Mouse (Mus musculus): ENCODE data around the gene Ankrd11.
"Not testable (repeated sequence)": the region's sequence is repeated elsewhere in the genome, so short reads cannot be mapped to it uniquely, and the experiment has no call there.

The Ankrd11 gene

DNA sequence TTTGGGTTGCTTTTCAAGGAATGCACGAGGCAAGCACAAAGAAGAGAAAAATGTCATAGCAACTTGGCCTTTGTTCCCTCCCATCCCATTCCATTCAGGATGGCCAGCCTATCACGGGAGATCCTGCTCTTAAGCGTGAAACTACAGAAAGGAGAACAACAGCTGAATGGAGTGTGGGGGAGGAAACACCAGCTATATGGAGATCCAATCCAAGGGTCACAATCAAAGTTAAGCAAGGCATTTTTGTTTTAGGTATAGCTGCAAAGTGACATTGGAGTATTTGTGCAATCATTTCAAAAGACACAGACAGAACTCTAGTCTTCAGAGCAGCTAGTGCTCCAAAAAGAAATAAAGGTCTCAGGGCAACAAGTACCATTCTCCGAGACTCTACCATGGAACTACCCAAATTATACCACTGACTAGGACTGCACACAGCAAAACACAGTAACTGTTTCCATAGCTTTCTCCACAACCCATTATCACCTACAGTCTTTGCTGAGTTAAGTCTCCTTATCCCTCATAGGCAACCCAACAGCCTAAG lies 1.9 kb downstream of the Ankrd11 start:
- peak; percentile 52 for DNase-seq (ENCODE audit: low spot score)

DNA sequence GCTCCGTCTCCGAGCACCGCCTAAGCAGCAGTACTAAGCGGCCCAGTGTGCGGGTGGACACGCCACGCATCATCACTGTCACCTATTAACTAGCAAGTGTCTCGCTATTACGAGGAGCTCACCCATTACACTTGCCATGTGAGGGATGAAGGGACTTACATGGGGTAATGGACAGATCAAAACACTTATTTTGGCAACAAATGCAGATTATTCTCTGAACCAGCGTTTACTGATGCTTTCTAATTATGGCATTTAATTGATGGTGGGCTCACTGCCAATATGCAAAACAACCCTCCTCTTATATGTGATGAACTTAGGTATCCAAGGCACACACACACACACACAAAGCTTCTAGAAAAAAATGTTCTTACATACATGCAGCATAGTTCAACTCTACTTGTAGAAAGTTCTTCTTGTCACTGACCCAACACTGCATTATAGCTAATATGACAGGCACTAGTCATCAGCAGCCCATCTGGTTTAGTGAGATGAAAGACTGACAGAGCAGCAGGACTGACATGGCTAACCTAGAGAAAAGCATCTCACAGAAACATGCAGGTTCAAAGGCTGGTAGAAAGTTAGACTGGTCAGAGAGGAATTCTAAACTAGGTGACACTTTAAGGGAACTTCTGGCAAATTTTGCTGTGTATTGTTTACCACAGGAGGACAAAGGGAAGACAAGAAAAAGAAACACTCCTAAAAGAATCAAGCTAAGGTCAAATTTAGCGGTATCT lies 2.5 kb downstream of the Ankrd11 start:
- no peak for DNase-seq (ENCODE audit: low spot score)

DNA sequence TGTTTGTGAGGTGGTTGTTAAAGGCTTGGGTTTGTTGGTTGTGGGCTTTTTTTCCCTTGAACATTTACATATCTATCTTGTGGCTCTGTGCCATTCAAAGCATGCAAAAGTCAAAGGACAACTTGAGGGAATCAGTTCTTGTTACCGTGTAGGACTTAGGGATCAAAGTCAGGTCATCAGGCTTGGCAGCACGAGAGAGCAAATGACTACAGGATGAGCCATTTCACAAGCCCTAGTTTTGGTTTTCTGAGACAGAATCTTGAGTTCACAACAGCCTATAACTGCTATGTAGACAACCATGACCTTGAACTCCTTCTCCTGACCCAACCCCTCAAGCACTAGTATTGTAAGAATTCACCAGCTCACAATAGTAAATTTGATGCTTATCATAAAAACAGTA lies 3.7 kb downstream of the Ankrd11 start:
- DNase-seq (ENCODE audit: low spot score), result no peak

- no peak for DNase-seq (ENCODE audit: low spot score)
Measured at GRCm38 (mm10) chr8:123037487-123037886, 4.6 kb downstream of the Ankrd11 start.

DNA sequence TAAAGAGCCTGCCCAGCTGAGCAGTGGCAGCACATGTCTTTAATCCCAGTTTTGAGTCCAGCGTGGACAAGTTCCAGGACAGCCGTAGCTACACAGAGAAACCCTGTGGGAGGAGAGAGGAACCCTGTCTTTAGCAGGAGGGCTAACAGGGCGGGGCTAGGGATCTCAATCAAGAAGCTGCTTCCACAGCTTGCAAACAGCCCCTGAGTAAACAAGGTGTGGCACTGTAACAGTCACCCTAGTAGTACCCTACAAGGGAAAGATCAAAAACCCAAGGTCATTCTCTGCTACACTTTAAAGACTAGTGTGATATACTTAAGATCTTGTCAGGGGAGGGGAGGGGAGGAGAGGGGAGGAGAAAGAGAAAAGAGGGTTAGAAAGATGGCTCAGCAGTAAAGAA lies 5.1 kb downstream of the Ankrd11 start:
- DNase-seq (ENCODE audit: low spot score), result no peak

- no peak for DNase-seq (ENCODE audit: low spot score)
Measured at GRCm38 (mm10) chr8:123034171-123034570, 7.9 kb downstream of the Ankrd11 start.

DNA sequence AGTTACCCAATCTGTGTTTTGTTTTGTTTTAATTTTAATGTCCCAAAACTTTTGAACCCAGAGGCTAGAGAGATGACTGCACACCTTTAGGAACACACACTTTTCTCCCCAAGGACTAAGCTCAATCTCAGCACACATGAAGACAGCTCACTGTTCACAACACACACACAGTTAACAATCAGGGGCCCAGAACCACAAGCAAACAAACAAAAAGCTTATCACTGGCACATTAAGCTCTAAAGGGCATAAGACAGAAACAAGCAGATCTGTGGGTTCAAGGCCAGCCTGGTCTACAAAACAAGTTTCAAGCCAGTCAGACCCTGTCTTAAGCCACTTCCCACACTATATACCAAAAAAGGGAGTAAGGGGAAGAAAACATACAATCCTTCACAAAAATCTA lies 8.6 kb downstream of the Ankrd11 start:
- DNase-seq (ENCODE audit: low spot score), result no peak

DNA sequence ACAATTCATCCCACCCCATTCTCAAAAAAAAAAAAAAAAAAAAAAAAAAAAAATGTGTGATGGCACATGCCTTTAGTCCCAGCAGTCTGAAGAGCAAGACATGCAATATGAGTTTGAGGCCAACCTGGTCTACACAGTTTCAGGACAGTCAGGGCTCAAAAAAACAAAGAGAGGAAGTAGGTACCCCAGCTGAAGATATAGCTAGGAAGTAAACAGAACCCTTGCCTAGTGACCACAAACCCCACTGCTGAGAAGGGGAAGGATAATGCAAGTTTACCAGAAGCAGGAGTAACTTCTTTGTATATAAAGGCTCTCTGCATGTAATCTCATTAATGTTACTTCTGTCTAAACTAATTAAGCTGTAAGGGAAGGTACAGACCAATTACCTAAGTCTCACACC lies 9.3 kb downstream of the Ankrd11 start:
- no peak for DNase-seq (ENCODE audit: low spot score)

DNA sequence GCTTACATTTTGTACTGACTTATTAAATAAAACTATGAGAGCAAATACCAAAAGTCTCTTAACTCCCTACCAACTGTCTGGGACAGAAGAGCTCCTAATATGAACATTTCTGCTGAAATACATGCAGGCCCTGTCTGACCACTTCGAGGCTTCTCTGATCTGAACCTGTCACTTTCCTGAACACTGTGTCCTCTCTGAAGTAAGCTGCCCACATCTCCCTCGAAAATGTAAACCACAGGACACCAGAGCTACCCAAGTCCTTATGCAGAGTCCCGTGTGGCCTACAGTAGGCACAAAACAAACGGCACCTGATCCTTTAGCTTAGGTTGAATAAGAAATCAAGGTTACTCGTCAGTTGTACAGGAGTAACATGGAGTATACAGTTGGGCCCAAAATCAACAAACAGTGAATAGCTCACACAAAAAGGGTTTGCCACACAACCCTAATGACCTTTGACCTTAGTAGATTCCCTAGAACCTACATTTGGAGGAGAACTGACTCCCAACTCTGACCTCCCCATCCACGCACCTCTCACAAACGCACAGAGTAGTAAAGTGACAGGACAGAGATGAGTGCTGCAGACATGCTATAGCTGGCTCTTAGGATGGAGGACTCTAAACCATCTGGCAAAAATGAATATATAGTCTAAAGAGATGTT lies 10.6 kb downstream of the Ankrd11 start:
- no peak for DNase-seq (ENCODE audit: low spot score)

DNA sequence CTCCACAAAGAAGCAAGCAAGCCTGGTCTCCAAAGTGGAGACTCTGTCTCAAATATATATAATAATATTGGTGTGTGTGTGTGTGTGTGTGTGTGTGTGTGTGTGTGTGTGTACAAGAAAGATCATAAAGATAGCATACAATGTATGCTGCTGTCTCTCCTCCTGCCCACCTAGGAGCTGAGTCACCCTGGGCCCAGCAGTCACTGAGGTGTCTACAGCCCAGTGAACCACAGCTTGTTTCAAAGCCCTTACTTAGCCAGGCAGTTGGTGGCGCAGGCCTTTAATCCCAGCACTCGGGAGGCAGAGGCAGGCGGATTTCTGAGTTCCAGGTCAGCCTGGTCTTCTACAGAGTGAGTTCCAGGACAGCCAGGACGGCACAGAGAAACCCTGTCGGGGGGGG lies 12.0 kb downstream of the Ankrd11 start:
- DNase-seq (ENCODE audit: low spot score), result not testable (repeated sequence)

- DNase-seq (ENCODE audit: low spot score), result no peak
Measured at GRCm38 (mm10) chr8:123027786-123028185, 14.3 kb downstream of the Ankrd11 start.

- DNase-seq (ENCODE audit: low spot score), result no peak
Measured at GRCm38 (mm10) chr8:123025951-123026351, 16.1 kb downstream of the Ankrd11 start.

DNA sequence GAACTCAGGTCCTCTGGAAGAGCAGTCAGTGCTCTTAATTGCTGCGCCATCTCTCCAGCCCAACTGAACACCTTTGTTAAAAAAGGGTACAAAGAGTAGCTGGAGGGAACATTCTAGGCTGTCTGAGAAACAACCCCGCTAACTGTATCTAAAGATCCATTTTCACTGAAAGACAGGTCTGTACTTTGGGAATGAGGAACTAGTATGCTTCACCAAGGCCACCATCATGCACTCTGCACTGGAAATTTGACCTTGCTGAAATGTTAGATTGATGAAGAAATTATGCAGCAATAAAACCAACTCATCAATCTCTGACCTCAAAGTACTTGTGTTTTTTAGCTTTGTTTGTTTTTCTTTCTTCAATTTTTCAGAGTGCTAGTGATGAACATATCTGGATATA lies 17.9 kb downstream of the Ankrd11 start:
- no peak for DNase-seq (ENCODE audit: low spot score)

GRCm38 (mm10) chr8:123022727-123023126 lies 19.4 kb downstream of the Ankrd11 start:
- DNase-seq (ENCODE audit: low spot score), result no peak

GRCm38 (mm10) chr8:123021259-123021658 lies 20.8 kb downstream of the Ankrd11 start:
- DNase-seq (ENCODE audit: low spot score), result peak; percentile 74

DNA sequence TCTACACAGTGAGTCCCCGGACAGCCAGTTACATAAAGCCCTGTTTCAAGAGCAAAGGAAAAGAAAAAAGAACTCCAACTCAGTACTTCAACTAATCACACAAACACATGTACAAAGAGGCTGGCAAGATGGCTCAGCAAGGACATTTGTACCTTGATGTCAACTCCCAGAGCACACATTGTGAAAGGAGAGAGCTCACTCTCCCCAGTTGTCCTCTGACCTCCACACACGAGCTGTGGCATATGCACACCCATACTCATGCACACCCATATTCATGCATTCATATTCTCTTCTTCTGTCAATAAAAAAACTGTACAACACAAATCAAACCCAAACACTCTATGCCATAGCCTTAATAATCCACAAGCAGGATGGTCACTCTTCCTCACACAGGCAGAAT lies 21.2 kb downstream of the Ankrd11 start:
- no peak for DNase-seq (ENCODE audit: low spot score)

- no peak for DNase-seq (ENCODE audit: low spot score)
Measured at GRCm38 (mm10) chr8:123020084-123020483, 22.0 kb downstream of the Ankrd11 start.

GRCm38 (mm10) chr8:123018484-123019164 lies 23.5 kb downstream of the Ankrd11 start:
- no peak for DNase-seq (ENCODE audit: low spot score)

- DNase-seq (ENCODE audit: low spot score), result no peak
Measured at GRCm38 (mm10) chr8:123017143-123017542, 24.9 kb downstream of the Ankrd11 start.

DNA sequence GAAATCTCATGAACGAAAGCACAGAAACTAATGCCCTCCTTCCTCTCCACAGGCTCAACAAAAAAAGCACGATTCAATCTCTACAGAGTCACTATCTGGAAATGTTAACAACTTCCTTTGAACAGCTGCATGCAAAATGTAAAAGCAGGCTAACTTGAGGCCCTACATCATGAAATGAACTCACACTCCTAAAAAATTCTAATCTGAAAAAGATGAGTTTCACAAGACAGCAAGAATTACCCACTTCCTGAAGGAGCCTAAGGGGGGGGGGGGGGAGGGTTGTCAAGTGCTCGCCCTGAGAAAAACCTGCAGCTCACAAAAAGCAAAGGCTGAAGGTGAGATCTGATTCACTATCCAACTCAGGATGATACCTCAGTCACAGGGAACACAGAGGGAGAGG lies 27.0 kb downstream of the Ankrd11 start:
- DNase-seq (ENCODE audit: low spot score), result no peak

DNA sequence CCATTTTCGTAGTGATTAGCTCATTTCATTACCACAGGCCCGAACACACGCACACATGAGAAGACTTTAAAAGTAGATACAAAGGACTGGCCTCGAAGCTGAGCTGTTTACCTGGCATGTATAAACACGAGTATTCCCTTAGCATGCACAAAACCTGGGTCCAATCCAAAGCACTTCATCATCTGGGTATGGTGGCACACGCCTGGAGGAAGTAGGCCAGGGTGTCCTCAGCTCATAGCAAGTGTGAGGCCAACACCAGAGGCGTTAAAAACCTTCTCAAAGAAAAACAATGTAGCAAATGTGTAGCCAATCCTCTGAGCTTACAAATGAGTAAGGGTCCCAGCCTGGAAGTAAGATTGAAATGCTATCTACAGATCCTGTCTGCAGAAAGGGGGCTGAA lies 27.6 kb downstream of the Ankrd11 start:
- DNase-seq (ENCODE audit: low spot score), result no peak

- DNase-seq (ENCODE audit: low spot score), result no peak
Measured at GRCm38 (mm10) chr8:123011321-123011720, 30.8 kb downstream of the Ankrd11 start.

- DNase-seq (ENCODE audit: low spot score), result no peak
Measured at GRCm38 (mm10) chr8:123005805-123006204, 36.3 kb downstream of the Ankrd11 start.
